Mouse (Mus musculus) erythroblast, embryonic 14.5 days (primary cell): ENCODE results near the gene Herpud2.

Source experiments
- GATA1 ChIP-seq: IDR thresholded peaks from 2 replicates; pipeline ENCODE4 v1.6.1; 2012; ENCODE audit warnings: low read length, inconsistent platforms, mixed read lengths
- TAL1 ChIP-seq: IDR thresholded peaks from 3 replicates; pipeline ENCODE4 v1.6.1; 2012; ENCODE audit warnings: low read length, inconsistent platforms, mixed read lengths

GRCm38 (mm10) chr9:25072666-25073065 lies 79.0 kb downstream of the Herpud2 start:
- TF ChIP-seq GATA1 (no peak), TAL1 (no peak)
